Mouse (Mus musculus) kidney, embryonic 15.5 days (tissue): ENCODE results near the gene Mecom. TPM values are rescaled to one million over a fixed set of nuclear protein-coding genes. Genes with fewer than 3 reads are reported as not detected.

Source experiments
- ATAC-seq: fragments of 200-750 bp; cut with Nextera tagmentation; replicated peaks from 2 replicates; pipeline ENCODE4 v1.8.0; 2017; ENCODE audit warnings: moderate TSS enrichment; ENCODE audit not compliant: low FRiP score
- H3K27ac ChIP-seq: fragments of 300-500 bp; sonication (generic); 2 replicates; pipeline ENCODE4 v1.5.1; 2015; ENCODE audit warnings: mild to moderate bottlenecking, inconsistent platforms
- H3K27me3 ChIP-seq: fragments of 300-500 bp; sonication (generic); 2 replicates; pipeline ENCODE4 v1.6.1; 2015; ENCODE audit warnings: inconsistent platforms
- H3K36me3 ChIP-seq: fragments of 300-500 bp; sonication (generic); 2 replicates; pipeline ENCODE4 v1.6.1; 2015; ENCODE audit warnings: inconsistent platforms
- H3K4me1 ChIP-seq: fragments of 300-500 bp; sonication (generic); 2 replicates; pipeline ENCODE4 v1.6.1; 2015; ENCODE audit warnings: inconsistent platforms
- H3K4me2 ChIP-seq: fragments of 300-500 bp; sonication (generic); 2 replicates; pipeline ENCODE4 v1.6.1; 2015; ENCODE audit warnings: moderate library complexity, mild to moderate bottlenecking, inconsistent platforms
- H3K4me3 ChIP-seq: fragments of 300-500 bp; sonication (generic); replicated peaks from 2 replicates; pipeline ENCODE4 v1.5.1; 2015; ENCODE audit warnings: mild to moderate bottlenecking, inconsistent platforms
- H3K9ac ChIP-seq: fragments of 300-500 bp; sonication (generic); 2 replicates; pipeline ENCODE4 v1.6.1; 2015; ENCODE audit warnings: mild to moderate bottlenecking, inconsistent platforms
- H3K9me3 ChIP-seq: fragments of 300-500 bp; sonication (generic); replicated peaks from 2 replicates; pipeline ENCODE4 v1.6.1; 2016; ENCODE audit warnings: inconsistent platforms
- WGBS: fragments of 180-500 bp; shearing (Covaris S2); methylation state at CpG from one replicate; pipeline ENCODE4 v1.1.7; 2015; ENCODE audit warnings: mixed read lengths; 5-methylcytosine and 5-hydroxymethylcytosine counted together
- polyA plus RNA-seq: library from polyadenylated mRNA; unstranded; fragments of >200 nt; fragmentation: Nextera tagmentation; extraction: Ambion mirVana; gene quantifications from 2 replicates; pipeline ENCODE4 v1.2.1, GENCODE M21; 2015

The Mecom gene
- polyA plus RNA-seq, 1 experiment from 2014 or later = 66.4 TPM

GRCm38 (mm10) chr3:30086139-30086538, 461.7 kb downstream of the Mecom start:
- Histone ChIP-seq H3K9ac (no peak overlapping the region), H3K27ac (no peak overlapping the region), H3K4me1 (peaks cover 16% of the 10 kb centered on the region), H3K27me3 (no peaks in the 10 kb centered on the region), H3K4me2 (no peak overlapping the region), H3K4me3 (no peak overlapping the region), H3K36me3 (no peaks in the 10 kb centered on the region), H3K9me3 (no peaks in the 10 kb centered on the region)
- ATAC-seq = no peak
- WGBS = 28% methylated on average over 6 of the region's 6 CpGs

- Histone ChIP-seq H3K27ac (no peak overlapping the region), H3K36me3 (no peaks in the 10 kb centered on the region), H3K27me3 (no peaks in the 10 kb centered on the region), H3K9ac (no peak overlapping the region), H3K4me2 (no peak overlapping the region), H3K4me1 (peaks cover 27% of the 10 kb centered on the region), H3K9me3 (no peaks in the 10 kb centered on the region), H3K4me3 (no peak overlapping the region)
- ATAC-seq = no peak
- 70% methylated on average over 1 of the region's 1 CpGs for WGBS
These were observed 464.0 kb downstream of the Mecom start for GRCm38 (mm10) chr3:30083842-30084241.

GRCm38 (mm10) chr3:30083268-30083667, 464.5 kb downstream of the Mecom start:
- Histone ChIP-seq H3K4me1 (peaks cover 27% of the 10 kb centered on the region), H3K27me3 (no peaks in the 10 kb centered on the region), H3K9ac (no peak overlapping the region), H3K27ac (no peak overlapping the region), H3K4me2 (no peak overlapping the region), H3K4me3 (no peak overlapping the region), H3K9me3 (no peaks in the 10 kb centered on the region), H3K36me3 (no peaks in the 10 kb centered on the region)
- ATAC-seq = no peak
- 81% methylated on average over 9 of the region's 9 CpGs for WGBS

GRCm38 (mm10) chr3:30080827-30081226, 467.0 kb downstream of the Mecom start:
- peaks cover 19% of the 10 kb centered on the region for H3K4me1 ChIP-seq
- no peaks in the 10 kb centered on the region for H3K27me3 ChIP-seq
- WGBS = 45% methylated on average over 7 of the region's 7 CpGs
- H3K27ac ChIP-seq = peak overlapping the region; percentile 63
- no peak overlapping the region for H3K9ac ChIP-seq
- no peaks in the 10 kb centered on the region for H3K36me3 ChIP-seq
- no peak overlapping the region for H3K4me2 ChIP-seq
- no peaks in the 10 kb centered on the region for H3K9me3 ChIP-seq
- ATAC-seq = 0 out of 2 replicates have a peak, but pooled peaks have one; percentile 62
- H3K4me3 ChIP-seq = no peak overlapping the region

GRCm38 (mm10) chr3:30076522-30076921, 471.3 kb downstream of the Mecom start:
- Histone ChIP-seq H3K4me2 (no peak overlapping the region), H3K9ac (no peak overlapping the region), H3K9me3 (no peaks in the 10 kb centered on the region), H3K4me1 (peaks cover 22% of the 10 kb centered on the region), H3K27ac (no peak overlapping the region), H3K36me3 (no peaks in the 10 kb centered on the region), H3K27me3 (no peaks in the 10 kb centered on the region), H3K4me3 (no peak overlapping the region)
- 80% methylated on average over 7 of the region's 7 CpGs for WGBS
- ATAC-seq = no peak

- H3K9ac ChIP-seq = no peak overlapping the region
- no peak for ATAC-seq
- no peak overlapping the region for H3K27ac ChIP-seq
- H3K4me1 ChIP-seq = peaks cover 18% of the 10 kb centered on the region
- H3K4me2 ChIP-seq = no peak overlapping the region
- no peaks in the 10 kb centered on the region for H3K27me3 ChIP-seq
- H3K4me3 ChIP-seq = no peak overlapping the region
- H3K9me3 ChIP-seq = no peaks in the 10 kb centered on the region
- H3K36me3 ChIP-seq = no peaks in the 10 kb centered on the region
These were observed 476.5 kb downstream of the Mecom start for GRCm38 (mm10) chr3:30071271-30071670.

GRCm38 (mm10) chr3:30066519-30066918, 481.3 kb downstream of the Mecom start:
- Histone ChIP-seq H3K36me3 (no peaks in the 10 kb centered on the region), H3K4me1 (peaks cover 13% of the 10 kb centered on the region; the same call in 1 of the 2 replicates), H3K27ac (no peak overlapping the region), H3K4me3 (no peak overlapping the region), H3K9ac (no peak overlapping the region), H3K27me3 (no peaks in the 10 kb centered on the region), H3K9me3 (no peaks in the 10 kb centered on the region), H3K4me2 (no peak overlapping the region)
- ATAC-seq = no peak
- WGBS = 55% methylated on average over 7 of the region's 7 CpGs

- no peak for ATAC-seq
- Histone ChIP-seq H3K4me1 (no peaks in the 10 kb centered on the region), H3K9ac (no peak overlapping the region), H3K27ac (no peak overlapping the region), H3K36me3 (no peaks in the 10 kb centered on the region), H3K4me2 (no peak overlapping the region), H3K4me3 (no peak overlapping the region), H3K9me3 (no peaks in the 10 kb centered on the region), H3K27me3 (no peaks in the 10 kb centered on the region)
- 80% methylated on average over 7 of the region's 7 CpGs for WGBS
These were observed 487.8 kb downstream of the Mecom start for GRCm38 (mm10) chr3:30060058-30060457.

GRCm38 (mm10) chr3:30059615-30060014, 488.2 kb downstream of the Mecom start:
- Histone ChIP-seq H3K36me3 (no peaks in the 10 kb centered on the region), H3K4me1 (no peaks in the 10 kb centered on the region), H3K9me3 (no peaks in the 10 kb centered on the region), H3K9ac (no peak overlapping the region), H3K4me3 (no peak overlapping the region), H3K27ac (no peak overlapping the region), H3K27me3 (no peaks in the 10 kb centered on the region), H3K4me2 (no peak overlapping the region)
- no peak for ATAC-seq
- WGBS = 76% methylated on average over 4 of the region's 4 CpGs

- no peaks in the 10 kb centered on the region for H3K27me3 ChIP-seq
These were observed 496.5 kb downstream of the Mecom start for GRCm38 (mm10) chr3:30051287-30051686.

GRCm38 (mm10) chr3:30050795-30051194, 497.0 kb downstream of the Mecom start:
- Histone ChIP-seq H3K27ac (no peak overlapping the region), H3K4me3 (no peak overlapping the region), H3K9me3 (no peaks in the 10 kb centered on the region), H3K9ac (no peak overlapping the region), H3K4me1 (no peaks in the 10 kb centered on the region), H3K36me3 (no peaks in the 10 kb centered on the region), H3K27me3 (no peaks in the 10 kb centered on the region), H3K4me2 (no peak overlapping the region)
- 58% methylated on average over 5 of the region's 5 CpGs for WGBS
- ATAC-seq = no peak

More at GRCm38 (mm10) chr3:30051287-30051686, 496.5 kb downstream of the Mecom start:
- Histone ChIP-seq H3K9ac (no peak overlapping the region), H3K4me1 (no peaks in the 10 kb centered on the region), H3K4me2 (no peak overlapping the region), H3K4me3 (no peak overlapping the region), H3K9me3 (no peaks in the 10 kb centered on the region), H3K36me3 (no peaks in the 10 kb centered on the region), H3K27ac (no peak overlapping the region)
- WGBS = 88% methylated on average over 6 of the region's 6 CpGs
- ATAC-seq = no peak

GRCm38 (mm10) chr3:30048792-30049191, 499.0 kb downstream of the Mecom start:
- H3K36me3 ChIP-seq = no peaks in the 10 kb centered on the region
- no peaks in the 10 kb centered on the region for H3K27me3 ChIP-seq
- no peak for ATAC-seq
- no peaks in the 10 kb centered on the region for H3K9me3 ChIP-seq
- H3K27ac ChIP-seq = no peak overlapping the region
- 72% methylated on average over 5 of the region's 5 CpGs for WGBS
- H3K9ac ChIP-seq = no peak overlapping the region
- no peak overlapping the region for H3K4me2 ChIP-seq
- no peaks in the 10 kb centered on the region for H3K4me1 ChIP-seq
- no peak overlapping the region for H3K4me3 ChIP-seq

- Histone ChIP-seq H3K4me1 (no peaks in the 10 kb centered on the region), H3K4me2 (no peak overlapping the region), H3K4me3 (no peak overlapping the region), H3K27me3 (no peaks in the 10 kb centered on the region), H3K9me3 (no peaks in the 10 kb centered on the region), H3K36me3 (no peaks in the 10 kb centered on the region), H3K9ac (no peak overlapping the region), H3K27ac (no peak overlapping the region)
- WGBS = 83% methylated on average over 4 of the region's 4 CpGs
- ATAC-seq = no peak
These were observed 499.7 kb downstream of the Mecom start for GRCm38 (mm10) chr3:30048157-30048556.
